Mouse (Mus musculus) CH12.LX (cell line): ENCODE data around the gene Agxt. TPM values are rescaled to one million over a fixed set of nuclear protein-coding genes. Genes with fewer than 3 reads are reported as not detected.

Experiments
- DNase-seq: peaks from one replicate; pipeline ENCODE4 v3.0.0-alpha.2; 2013; ENCODE audit errors: extremely low read depth
- H3K27ac ChIP-seq: 2 replicates; pipeline ENCODE4 v1.5.1; 2012; ENCODE audit warnings: low read depth, mild to moderate bottlenecking, control low read depth, moderate library complexity; ENCODE audit not compliant: insufficient read depth
- H3K27me3 ChIP-seq: replicated peaks from 2 replicates; pipeline ENCODE3; 2012; ENCODE audit warnings: inconsistent platforms
- H3K36me3 ChIP-seq, 2 experiments: replicated peaks in 1 of 2; 2 replicates each; pipeline versions ENCODE3 to v1.6.1; 2012; ENCODE audit warnings: inconsistent platforms in 1 of 2, low read length in 1 of 2, mild to moderate bottlenecking in 1 of 2, mixed read lengths in 1 of 2, moderate library complexity in 1 of 2; ENCODE audit not compliant: control insufficient read depth in 1 of 2, insufficient read depth in 1 of 2
- H3K4me1 ChIP-seq, 2 experiments: 2 replicates each; pipeline ENCODE4 v1.6.1; 2012; ENCODE audit warnings: inconsistent platforms in 1 of 2, moderate library complexity in 1 of 2; ENCODE audit not compliant: insufficient read depth in 2 of 2, control insufficient read depth in 1 of 2
- H3K4me2 ChIP-seq: 2 replicates; pipeline ENCODE4 v1.6.1; 2012; ENCODE audit warnings: low read depth, mild to moderate bottlenecking, control low read depth; ENCODE audit not compliant: poor library complexity, insufficient read depth, severe bottlenecking
- H3K4me3 ChIP-seq, 3 experiments: fragments of 150-350 bp in 1 of 3; sonication (generic) in 1 of 3; replicated peaks in 1 of 3; 2 replicates each; pipeline versions ENCODE3 to v1.5.1; 2011 to 2012; ENCODE audit warnings: low read depth in 2 of 3, low read length in 2 of 3, mild to moderate bottlenecking in 2 of 3, moderate library complexity in 2 of 3, control low read depth in 1 of 3, improper control_type of control experiment in 1 of 3, inconsistent platforms in 1 of 3, mixed read lengths in 1 of 3; ENCODE audit not compliant: poor library complexity in 1 of 3
- H3K79me2 ChIP-seq: replicated peaks from 2 replicates; pipeline ENCODE4 v1.6.1; 2012; ENCODE audit warnings: mild to moderate bottlenecking, moderate library complexity; ENCODE audit not compliant: control insufficient read depth, poor library complexity, insufficient read depth, severe bottlenecking; ENCODE audit errors: extremely low read depth
- H3K9ac ChIP-seq: 2 replicates; pipeline ENCODE4 v1.6.1; 2012; ENCODE audit warnings: low read depth, mild to moderate bottlenecking, control low read depth, moderate library complexity; ENCODE audit not compliant: insufficient read depth
- H3K9me3 ChIP-seq: replicated peaks from 2 replicates; pipeline ENCODE3; 2012; ENCODE audit warnings: low read length, inconsistent platforms, mixed read lengths
- BHLHE40 ChIP-seq: IDR thresholded peaks from 2 replicates; pipeline ENCODE4 v1.6.1; 2011; ENCODE audit warnings: mild to moderate bottlenecking, low read depth, low read length, improper control_type of control experiment
- CHD1 ChIP-seq: IDR thresholded peaks from 2 replicates; pipeline ENCODE4 v1.6.1; 2012; ENCODE audit warnings: low read depth, low read length, improper control_type of control experiment, inconsistent platforms
- CTCF ChIP-seq, 2 experiments: IDR thresholded peaks in 1 of 2; conservative IDR thresholded peaks in 1 of 2; 2 replicates each; pipeline ENCODE4 v1.5.1; 2011 to 2012; ENCODE audit warnings: low read depth in 2 of 2, low read length in 2 of 2, improper control_type of control experiment in 1 of 2, inconsistent platforms in 1 of 2, mild to moderate bottlenecking in 1 of 2, moderate library complexity in 1 of 2
- E2F4 ChIP-seq: IDR thresholded peaks from 2 replicates; pipeline ENCODE4 v1.6.1; 2011; ENCODE audit warnings: low read depth, low read length, improper control_type of control experiment; ENCODE audit not compliant: insufficient replicate concordance
- ELF1 ChIP-seq: IDR thresholded peaks from 2 replicates; pipeline ENCODE4 v1.6.1; 2014; ENCODE audit warnings: low read depth, mild to moderate bottlenecking, inconsistent platforms, low read length, improper control_type of control experiment
- ETS1 ChIP-seq: conservative IDR thresholded peaks from 2 replicates; pipeline ENCODE4 v1.6.1; 2012; ENCODE audit warnings: low read depth, mild to moderate bottlenecking, inconsistent platforms, low read length, improper control_type of control experiment, moderate library complexity
- IRF4 ChIP-seq: IDR thresholded peaks from 2 replicates; pipeline ENCODE4 v1.6.1; 2014; ENCODE audit warnings: low read depth, mild to moderate bottlenecking, inconsistent platforms, low read length, improper control_type of control experiment
- JUN ChIP-seq: IDR thresholded peaks from 2 replicates; pipeline ENCODE4 v1.6.1; 2011; ENCODE audit warnings: low read depth, mild to moderate bottlenecking, low read length, improper control_type of control experiment, moderate library complexity; ENCODE audit not compliant: insufficient read depth
- JUND ChIP-seq: conservative IDR thresholded peaks from 2 replicates; pipeline ENCODE4 v1.6.1; 2011; ENCODE audit warnings: low read depth, low read length, improper control_type of control experiment
- MAX ChIP-seq: IDR thresholded peaks from 2 replicates; pipeline ENCODE4 v1.6.1; 2011; ENCODE audit warnings: low read length, improper control_type of control experiment
- MAZ ChIP-seq: IDR thresholded peaks from 2 replicates; pipeline ENCODE4 v1.6.1; 2012; ENCODE audit warnings: low read depth, mild to moderate bottlenecking, inconsistent platforms, low read length, improper control_type of control experiment, moderate library complexity
- MEF2A ChIP-seq: IDR thresholded peaks from 2 replicates; pipeline ENCODE4 v1.6.1; 2014; ENCODE audit warnings: low read depth, mild to moderate bottlenecking, inconsistent platforms, low read length, improper control_type of control experiment, borderline replicate concordance
- MXI1 ChIP-seq: IDR thresholded peaks from 2 replicates; pipeline ENCODE4 v1.6.1; 2011; ENCODE audit warnings: mild to moderate bottlenecking, low read depth, low read length, improper control_type of control experiment
- MYC ChIP-seq: IDR thresholded peaks from 2 replicates; pipeline ENCODE4 v1.6.1; 2011; ENCODE audit warnings: low read depth, mild to moderate bottlenecking, improper control_type of control experiment, low read length
- NELFE ChIP-seq: IDR thresholded peaks from 2 replicates; pipeline ENCODE4 v1.6.1; 2011; ENCODE audit warnings: low read depth, low read length, improper control_type of control experiment
- NRF1 ChIP-seq: IDR thresholded peaks from 2 replicates; pipeline ENCODE4 v1.6.1; 2014; ENCODE audit warnings: low read depth, mild to moderate bottlenecking, inconsistent platforms, low read length, improper control_type of control experiment, moderate library complexity
- PAX5 ChIP-seq: IDR thresholded peaks from 2 replicates; pipeline ENCODE4 v1.6.1; 2012; ENCODE audit warnings: low read length, inconsistent platforms, mixed read lengths
- POLR2AphosphoS2 ChIP-seq: IDR thresholded peaks from 2 replicates; pipeline ENCODE4 v1.6.1; 2011; ENCODE audit warnings: low read depth, low read length, improper control_type of control experiment
- RAD21 ChIP-seq: IDR thresholded peaks from 2 replicates; pipeline ENCODE4 v1.6.1; 2011; ENCODE audit warnings: low read depth, mild to moderate bottlenecking, low read length, improper control_type of control experiment, moderate library complexity
- RCOR1 ChIP-seq: conservative IDR thresholded peaks from 2 replicates; pipeline ENCODE4 v1.6.1; 2012; ENCODE audit warnings: low read depth, mild to moderate bottlenecking, inconsistent platforms, low read length, improper control_type of control experiment
- SMC3 ChIP-seq: IDR thresholded peaks from 2 replicates; pipeline ENCODE4 v1.6.1; 2011; ENCODE audit warnings: low read depth, low read length, improper control_type of control experiment
- TBP ChIP-seq: conservative IDR thresholded peaks from 2 replicates; pipeline ENCODE4 v1.6.1; 2011; ENCODE audit warnings: low read depth, low read length, improper control_type of control experiment
- TCF12 ChIP-seq: IDR thresholded peaks from 2 replicates; pipeline ENCODE4 v1.6.1; 2014; ENCODE audit warnings: low read depth, mild to moderate bottlenecking, inconsistent platforms, low read length, improper control_type of control experiment
- UBTF ChIP-seq: IDR thresholded peaks from 2 replicates; pipeline ENCODE4 v1.6.1; 2012; ENCODE audit warnings: low read depth, mild to moderate bottlenecking, inconsistent platforms, low read length, improper control_type of control experiment, moderate library complexity
- USF2 ChIP-seq: conservative IDR thresholded peaks from 2 replicates; pipeline ENCODE4 v1.6.1; 2011; ENCODE audit warnings: low read depth, low read length, improper control_type of control experiment
- ZKSCAN1 ChIP-seq: IDR thresholded peaks from 2 replicates; pipeline ENCODE4 v1.6.1; 2012; ENCODE audit warnings: low read depth, inconsistent platforms, low read length, improper control_type of control experiment, borderline replicate concordance
- ZMIZ1 ChIP-seq: IDR thresholded peaks from 2 replicates; pipeline ENCODE4 v1.6.1; 2012; ENCODE audit warnings: low read depth, mild to moderate bottlenecking, inconsistent platforms, low read length, improper control_type of control experiment
- dilution Hi-C: fragments of 300-500 bp; cut with MboI; formaldehyde crosslinking; loops from 2 replicates; pipeline ENCODE4 v1.14.3; 2020; ENCODE audit warnings: low sequenced_read_pairs; ENCODE audit not compliant: extremely low pct_unique_long_range_greater_than_20kb, extremely low pct_ligation_motif_present
- in situ Hi-C: fragments of 300-500 bp; cut with MboI; formaldehyde crosslinking; loops from 3 replicates; pipeline ENCODE4 v1.14.3; 2019; ENCODE audit warnings: low sequenced_read_pairs, low pct_ligation_motif_present, low pct_unique_long_range_greater_than_20kb, mixed read lengths
- polyA plus RNA-seq: library from polyadenylated mRNA; unstranded; fragments of >175 nt; gene quantifications from 2 replicates; pipeline ENCODE4 v1.2.1, GENCODE M21; 2012; ENCODE audit warnings: low read depth; ENCODE audit not compliant: insufficient read length
- total RNA-seq, 2 experiments: library from RNA; depleted of rRNA; stranded (reverse); fragments of 300-350 nt in 1 of 2; fragments of >200 nt in 1 of 2; gene quantifications; 2 replicates each; pipeline ENCODE4 v1.2.3; 2012 to 2014

Gene Agxt
- total and polyA plus RNA-seq, 3 experiments: not detected

DNA sequence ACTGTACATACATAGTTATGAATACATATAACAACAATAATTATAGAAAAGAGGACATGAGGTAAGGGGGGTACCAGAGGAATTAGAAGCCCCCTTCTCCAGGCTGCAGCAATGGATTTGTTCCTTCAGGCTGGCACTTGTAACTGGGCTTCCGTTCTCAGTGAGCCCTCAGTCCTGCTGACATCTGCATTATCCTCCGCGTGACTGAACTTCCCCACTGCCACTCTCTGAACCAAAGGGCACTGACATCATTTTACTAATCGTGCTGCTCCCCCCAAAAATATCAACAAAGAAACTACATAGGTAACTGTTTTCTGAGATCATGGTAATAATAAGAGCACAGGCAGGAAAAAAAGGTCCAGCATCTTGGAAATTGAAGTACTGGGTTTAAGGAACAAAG, 16.2 kb upstream of the Agxt start:
- no peak for DNase-seq
- Histone ChIP-seq H3K4me2 (no peak overlapping the region), H3K27ac (no peak overlapping the region), H3K4me1 (peaks cover 0 to 8% of the 10 kb centered on the region in 2 experiments; a peak in 2 of 4 replicates), H3K4me3 (no peak overlapping the region), H3K27me3 (peaks cover 73% of the 10 kb centered on the region), H3K79me2 (no peaks in the 10 kb centered on the region), H3K9me3 (no peaks in the 10 kb centered on the region), H3K9ac (no peak overlapping the region), H3K36me3 (no peaks in the 10 kb centered on the region)
- in situ Hi-C loops (no loop called here), dilution Hi-C loops (no loop called here)
- TF ChIP-seq PAX5 (no peak), SMC3 (no peak), CTCF (conservative IDR thresholded peaks at IDR 0.05 in 1 of 2, IDR thresholded peaks at IDR 0.05 in 1 of 2; ENCODE audit: low read depth in 2 of 2, low read length in 2 of 2) (no peak), USF2 (no peak), MAZ (no peak), NRF1 (no peak), MEF2A (no peak), TCF12 (no peak), ZMIZ1 (no peak), UBTF (no peak), RAD21 (no peak), MXI1 (no peak), MYC (no peak), RCOR1 (no peak), MAX (no peak), ZKSCAN1 (no peak), ETS1 (no peak), CHD1 (no peak)

DNA sequence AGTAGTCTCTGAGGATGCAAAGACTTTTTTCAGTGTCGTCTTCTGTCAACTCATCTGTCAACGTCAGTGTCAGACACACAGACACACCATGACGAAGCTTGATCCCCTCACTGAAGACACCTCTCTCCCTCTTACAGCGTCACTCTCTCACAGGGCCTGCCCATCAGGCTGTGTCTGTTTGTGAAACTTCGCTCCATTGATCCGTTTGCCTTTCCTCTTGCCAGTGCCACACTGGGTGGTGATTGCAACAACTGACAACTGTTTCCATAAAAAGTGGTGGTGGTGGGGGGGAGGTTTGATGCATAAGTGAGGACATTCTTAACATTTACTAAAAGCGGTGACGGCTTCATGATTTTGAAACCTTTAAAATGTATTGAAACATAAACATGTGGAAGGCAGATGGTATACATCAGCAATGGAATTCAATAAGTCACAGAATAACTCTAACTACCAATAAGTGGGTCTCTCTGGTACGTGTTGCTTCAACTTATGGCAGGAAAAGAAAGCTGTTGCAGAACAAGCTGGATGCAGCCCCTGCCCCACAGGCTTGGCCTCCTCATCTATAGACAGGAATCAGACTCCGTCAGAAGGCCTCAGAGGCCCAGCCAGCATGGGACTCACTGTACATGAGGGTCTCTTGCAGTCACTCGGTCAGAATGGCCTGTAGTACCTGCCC, 11.7 kb upstream of the Agxt start:
- TF ChIP-seq SMC3 (no peak), MAZ (no peak), TCF12 (no peak), JUN (no peak), NELFE (no peak), USF2 (no peak), POLR2AphosphoS2 (no peak), RAD21 (no peak), ETS1 (no peak), ZMIZ1 (no peak), RCOR1 (no peak), PAX5 (no peak), TBP (no peak), BHLHE40 (no peak), MXI1 (no peak), E2F4 (no peak), ELF1 (no peak), UBTF (no peak), JUND (no peak), IRF4 (no peak)
- no peak for DNase-seq
- H3K4me2 ChIP-seq: no peak overlapping the region
- no peaks in the 10 kb centered on the region for H3K4me1 ChIP-seq
- H3K36me3 ChIP-seq: no peaks in the 10 kb centered on the region
- no peak overlapping the region for H3K27ac ChIP-seq
- in situ Hi-C loops (no loop called here), dilution Hi-C loops (no loop called here)
- H3K27me3 ChIP-seq: peaks cover 77% of the 10 kb centered on the region
- H3K9me3 ChIP-seq: peaks cover 3% of the 10 kb centered on the region
- H3K9ac ChIP-seq: no peak overlapping the region
- no peak overlapping the region for H3K4me3 ChIP-seq
- no peaks in the 10 kb centered on the region for H3K79me2 ChIP-seq
